ENCODE assay signal across 2 mouse cellular contexts in genomic region chr10:127295986-127296794, GRCm38 (mm10).
TF ChIP-seq lines count a peak whose summit lies in the region.

No protein-coding gene starts in this region.

TF ChIP-seq in MEL, 35 proteins besides CTCF, POLR2A, EP300 and RAD21:
- TF ChIP-seq CHD2 (IDR thresholded peaks at IDR 0.05; ENCODE audit: low read length) (no peak), SMC3 (IDR thresholded peaks at IDR 0.05; ENCODE audit: low read depth, low read length) (peak; percentile 32), E2F4 (IDR thresholded peaks at IDR 0.05; ENCODE audit: borderline replicate concordance, low read depth, low read length) (no peak), MEF2A (IDR thresholded peaks at IDR 0.05; ENCODE audit: extremely low read depth, insufficient replicate concordance, low read depth, low read length, poor library complexity, severe bottlenecking) (no peak), POLR2AphosphoS5 (IDR thresholded peaks at IDR 0.05; ENCODE audit: borderline replicate concordance, low read depth, low read length) (peak; percentile 75), HCFC1 (IDR thresholded peaks at IDR 0.05; ENCODE audit: low read depth, low read length) (no peak), GABPA (IDR thresholded peaks at IDR 0.05; ENCODE audit: low read depth, low read length) (no peak), ZMIZ1 (IDR thresholded peaks at IDR 0.05; ENCODE audit: low read depth, low read length) (peak; percentile 93), KAT2A (conservative IDR thresholded peaks at IDR 0.05; ENCODE audit: low read depth, low read length) (no peak), MYB (IDR thresholded peaks at IDR 0.05; ENCODE audit: low read depth, low read length) (peak; percentile 42; the same call in 1 of the 2 replicates), MYC (IDR thresholded peaks at IDR 0.05; ENCODE audit: low read depth, low read length) (no peak), ELF1 (IDR thresholded peaks at IDR 0.05; ENCODE audit: low read depth, low read length) (no peak), BHLHE40 (IDR thresholded peaks at IDR 0.05; ENCODE audit: borderline replicate concordance, low read depth, low read length) (peak; percentile 19; the same call in 1 of the 2 replicates), TCF12 (IDR thresholded peaks at IDR 0.05; ENCODE audit: low read depth, low read length) (0 out of 2 replicates have a peak, but pooled peaks have one; percentile 15), ETS1 (IDR thresholded peaks at IDR 0.05; ENCODE audit: low read depth, low read length) (0 out of 2 replicates have a peak, but pooled peaks have one; percentile 11), POLR2AphosphoS2 (IDR thresholded peaks at IDR 0.05; ENCODE audit: low read length) (peak; percentile 94)

TF ChIP-seq in myocyte, 11 proteins besides CTCF, POLR2A, EP300 and RAD21:
- TF ChIP-seq USF1 (IDR thresholded peaks at IDR 0.05; ENCODE audit: low read depth) (no peak), REST (IDR thresholded peaks at IDR 0.05; ENCODE audit: insufficient read depth, insufficient read length) (no peak), POLR2AphosphoS2 (IDR thresholded peaks at IDR 0.05; ENCODE audit: insufficient read length, low read depth) (peak; percentile 94), E2F4 (IDR thresholded peaks at IDR 0.05; ENCODE audit: insufficient read depth) (no peak)
